Mouse (Mus musculus): ENCODE results near the gene Gbe1.

The Gbe1 gene

GRCm38 (mm10) chr16:70313886-70314577, at the start of gene Gbe1:
Gene Gbe1, plus strand, starts transcription at chr16:70313949.
- DNase-seq: peak; percentile 94 to 96

GRCm38 (mm10) chr16:70310691-70311090, 3.1 kb upstream of the Gbe1 start:
- no peak for DNase-seq

- no peak for DNase-seq
Measured at GRCm38 (mm10) chr16:70313496-70313885, 258 bp upstream of the Gbe1 start.

GRCm38 (mm10) chr16:70314578-70314930, 805 bp downstream of the Gbe1 start:
- no peak for DNase-seq

GRCm38 (mm10) chr16:70315261-70315660, 1.5 kb downstream of the Gbe1 start:
- DNase-seq: no peak

- DNase-seq: no peak
Measured at GRCm38 (mm10) chr16:70315862-70316390, 2.2 kb downstream of the Gbe1 start.

GRCm38 (mm10) chr16:70319388-70319787, 5.6 kb downstream of the Gbe1 start:
- no peak for DNase-seq

GRCm38 (mm10) chr16:70320612-70321280, 7.0 kb downstream of the Gbe1 start:
- DNase-seq: no peak

- DNase-seq: peak in 1 of 2 experiments; percentile 9
Measured at GRCm38 (mm10) chr16:70326339-70326948, 12.7 kb downstream of the Gbe1 start.

GRCm38 (mm10) chr16:70328566-70328965, 14.8 kb downstream of the Gbe1 start:
- no peak for DNase-seq

GRCm38 (mm10) chr16:70329036-70329435, 15.3 kb downstream of the Gbe1 start:
- DNase-seq: no peak

- no peak for DNase-seq
Measured at GRCm38 (mm10) chr16:70329471-70329870, 15.7 kb downstream of the Gbe1 start.

- DNase-seq: no peak
Measured at GRCm38 (mm10) chr16:70330007-70330406, 16.3 kb downstream of the Gbe1 start.

- DNase-seq: no peak
Measured at GRCm38 (mm10) chr16:70330626-70331275, 17.0 kb downstream of the Gbe1 start.

- DNase-seq: no peak
Measured at GRCm38 (mm10) chr16:70334812-70335211, 21.1 kb downstream of the Gbe1 start.

- DNase-seq: no peak
Measured at GRCm38 (mm10) chr16:70335472-70335871, 21.7 kb downstream of the Gbe1 start.

- no peak for DNase-seq
Measured at GRCm38 (mm10) chr16:70337661-70338060, 23.9 kb downstream of the Gbe1 start.

GRCm38 (mm10) chr16:70344496-70344895, 30.7 kb downstream of the Gbe1 start:
- DNase-seq: no peak

- DNase-seq: no peak
Measured at GRCm38 (mm10) chr16:70345607-70346006, 31.9 kb downstream of the Gbe1 start.

- DNase-seq: no peak
Measured at GRCm38 (mm10) chr16:70350011-70350410, 36.3 kb downstream of the Gbe1 start.

- DNase-seq: peak; percentile 57 to 68
Measured at GRCm38 (mm10) chr16:70351641-70352280, 38.0 kb downstream of the Gbe1 start.

- peak in 1 of 2 experiments; percentile 24 for DNase-seq
Measured at GRCm38 (mm10) chr16:70352571-70352970, 38.8 kb downstream of the Gbe1 start.

GRCm38 (mm10) chr16:70353058-70353457, 39.3 kb downstream of the Gbe1 start:
- peak; percentile 68 to 80 for DNase-seq
